Mouse (Mus musculus) hindbrain, embryonic 14.5 days (tissue): ENCODE data around the gene Phlpp2. TPM values are rescaled to one million over a fixed set of nuclear protein-coding genes. Genes with fewer than 3 reads are reported as not detected.

Experiments used
- ATAC-seq: fragments of 200-750 bp; cut with Nextera tagmentation; 2 replicates; pipeline ENCODE4 v1.8.0; 2017; ENCODE audit warnings: moderate number of reproducible peaks, mild to moderate bottlenecking, moderate TSS enrichment, moderate library complexity; ENCODE audit not compliant: low FRiP score
- DNase-seq: peaks from one replicate; pipeline ENCODE4 v3.0.0-alpha.2; 2015; ENCODE audit warnings: low spot score
- H3K27ac ChIP-seq: fragments of 300-500 bp; sonication (generic); 2 replicates; pipeline ENCODE4 v1.5.1; 2014; ENCODE audit warnings: mild to moderate bottlenecking, moderate library complexity
- H3K27me3 ChIP-seq: fragments of 300-500 bp; sonication (generic); 2 replicates; pipeline ENCODE4 v1.6.1; 2014; ENCODE audit warnings: mild to moderate bottlenecking, low read length, mixed read lengths; ENCODE audit not compliant: control insufficient read depth, insufficient read depth
- H3K36me3 ChIP-seq: fragments of 300-500 bp; sonication (generic); replicated peaks from 2 replicates; pipeline ENCODE4 v1.6.1; 2014; ENCODE audit not compliant: control insufficient read depth, insufficient read depth
- H3K4me1 ChIP-seq: fragments of 300-500 bp; sonication (generic); replicated peaks from 2 replicates; pipeline ENCODE4 v1.6.1; 2014; ENCODE audit warnings: antibody characterized with exemption, low read length, mixed read lengths; ENCODE audit not compliant: control insufficient read depth, insufficient read depth
- H3K4me2 ChIP-seq: fragments of 300-500 bp; sonication (generic); replicated peaks from 2 replicates; pipeline ENCODE4 v1.6.1; 2014; ENCODE audit warnings: mild to moderate bottlenecking, moderate library complexity
- H3K4me3 ChIP-seq: fragments of 300-500 bp; sonication (generic); replicated peaks from 2 replicates; pipeline ENCODE4 v1.5.1; 2014; ENCODE audit warnings: mild to moderate bottlenecking, low read length
- H3K9ac ChIP-seq: fragments of 300-500 bp; sonication (generic); 2 replicates; pipeline ENCODE4 v1.6.1; 2014
- H3K9me3 ChIP-seq: fragments of 300-500 bp; sonication (generic); 2 replicates; pipeline ENCODE4 v1.6.1; 2016; ENCODE audit warnings: low read length; ENCODE audit not compliant: control insufficient read depth
- WGBS: fragments of 180-500 bp; shearing (Covaris S2); extraction: QIAGEN DNeasy Blood & Tissue Kit; methylation state at CpG from one replicate; pipeline ENCODE4 v1.1.7; 2014; 5-methylcytosine and 5-hydroxymethylcytosine counted together
- polyA plus RNA-seq: library from polyadenylated mRNA; unstranded; fragments of >200 nt; fragmentation: Nextera tagmentation; extraction: Ambion mirVana; gene quantifications from 2 replicates; pipeline ENCODE4 v1.2.1, GENCODE M21; 2014

Gene Phlpp2
- 4.7 and 4.8 TPM in 2 replicates for polyA plus RNA-seq

DNA sequence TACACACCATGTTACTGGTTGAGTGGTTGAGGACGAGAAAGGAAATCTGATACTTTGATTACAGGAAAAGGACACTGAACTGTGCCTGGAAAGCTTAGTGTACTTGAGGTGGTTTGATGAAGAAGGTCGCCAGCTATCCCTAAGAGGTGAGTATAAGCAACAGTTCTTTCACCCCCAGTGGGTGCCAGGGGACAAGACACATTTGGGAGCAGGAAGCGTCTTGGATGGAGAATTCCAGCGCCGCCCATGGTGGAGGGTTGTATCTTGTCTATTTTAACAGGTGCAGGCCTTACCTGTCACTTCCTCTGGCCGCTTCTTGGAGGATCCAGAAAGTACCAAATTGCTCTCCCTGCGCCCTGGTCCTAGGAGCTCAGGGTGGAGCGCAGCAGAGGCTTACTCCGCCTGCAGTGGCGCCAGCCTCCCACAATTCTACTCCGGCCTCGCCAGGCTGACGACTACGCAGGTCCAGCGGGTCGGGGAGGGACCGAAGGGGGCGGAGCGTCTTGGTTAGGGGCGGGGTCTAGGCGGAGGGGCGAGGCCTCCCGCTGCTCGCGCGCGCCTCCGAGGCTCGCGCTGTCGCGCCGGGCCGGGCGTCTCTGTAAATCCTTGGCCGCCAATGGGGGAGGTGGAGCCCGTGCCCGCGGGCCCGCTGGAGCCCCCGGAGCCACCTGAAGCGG lies at the start of gene Phlpp2:
Gene Phlpp2 (plus strand): TSS at position 540 of the 677 bp plus-strand sequence.
- peak; percentile 94 for DNase-seq
- Histone ChIP-seq H3K27me3 (no peaks in the 10 kb centered on the region), H3K36me3 (peaks cover 10% of the 10 kb centered on the region), H3K9ac (peak within 1 kb of the TSS; percentile 90), H3K4me2 (peak within 1 kb of the TSS; percentile 77), H3K27ac (peak within 1 kb of the TSS; percentile 90), H3K4me3 (peak within 1 kb of the TSS; percentile 85), H3K4me1 (peaks cover 8% of the 10 kb centered on the region), H3K9me3 (no peaks in the 10 kb centered on the region)
- 2% methylated on average over 39 of the region's 42 CpGs for WGBS
- peak; percentile 98 for ATAC-seq

DNA sequence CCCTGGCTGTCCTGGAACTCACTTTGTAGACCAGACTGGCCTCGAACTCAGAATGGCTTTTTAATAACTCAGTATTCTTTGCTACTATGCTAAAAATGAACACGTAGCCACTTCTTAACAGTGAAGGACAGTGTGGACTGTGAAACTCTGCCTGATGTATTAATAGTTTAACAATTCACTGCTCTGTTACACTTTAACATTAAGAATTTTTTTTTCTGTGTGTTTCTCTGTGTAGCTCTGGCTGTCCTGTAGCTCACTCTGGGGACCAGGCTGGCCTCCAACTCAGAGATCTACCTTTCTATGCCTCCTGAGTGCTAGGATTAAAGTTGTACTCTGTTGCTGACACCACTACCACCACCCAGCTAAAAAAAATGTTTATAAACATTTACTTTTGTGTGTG lies 44.8 kb upstream of the Phlpp2 start:
- Histone ChIP-seq H3K27ac (no peak overlapping the region), H3K4me2 (no peak overlapping the region), H3K4me1 (no peaks in the 10 kb centered on the region), H3K9me3 (no peaks in the 10 kb centered on the region), H3K9ac (no peak overlapping the region), H3K4me3 (no peak overlapping the region), H3K27me3 (no peaks in the 10 kb centered on the region), H3K36me3 (peaks cover 7% of the 10 kb centered on the region; the same call in 1 of the 2 replicates)
- ATAC-seq (no peak), DNase-seq (no peak)
- 96% methylated on average over 2 of the region's 2 CpGs for WGBS

DNA sequence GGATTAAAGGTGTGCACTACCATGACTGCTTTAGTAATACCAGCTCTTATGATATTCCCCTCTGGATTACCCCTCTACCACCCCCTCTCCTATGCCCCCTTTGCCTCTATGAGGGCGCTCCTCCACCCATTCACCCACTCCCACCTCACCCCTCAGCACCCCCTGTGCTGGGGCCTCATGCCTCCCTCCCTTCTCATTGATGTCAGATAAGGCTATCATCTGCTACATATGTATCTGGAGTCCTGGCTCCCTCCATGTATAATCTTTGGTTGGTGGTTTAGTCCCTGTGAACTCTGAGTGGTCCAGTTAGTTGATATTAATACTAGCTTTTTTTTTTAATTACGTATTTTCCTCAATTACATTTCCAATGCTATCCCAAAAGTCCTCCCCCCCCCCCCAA lies 28.5 kb upstream of the Phlpp2 start:
- H3K9ac ChIP-seq = no peak overlapping the region
- H3K4me2 ChIP-seq = no peak overlapping the region
- no peaks in the 10 kb centered on the region for H3K4me1 ChIP-seq
- no peak overlapping the region for H3K27ac ChIP-seq
- 93% methylated on average over 2 of the region's 2 CpGs for WGBS
- DNase-seq = no peak
- no peak for ATAC-seq
- no peak overlapping the region for H3K4me3 ChIP-seq
- peaks cover 71% of the 10 kb centered on the region for H3K36me3 ChIP-seq
- no peaks in the 10 kb centered on the region for H3K9me3 ChIP-seq
- H3K27me3 ChIP-seq = no peaks in the 10 kb centered on the region

DNA sequence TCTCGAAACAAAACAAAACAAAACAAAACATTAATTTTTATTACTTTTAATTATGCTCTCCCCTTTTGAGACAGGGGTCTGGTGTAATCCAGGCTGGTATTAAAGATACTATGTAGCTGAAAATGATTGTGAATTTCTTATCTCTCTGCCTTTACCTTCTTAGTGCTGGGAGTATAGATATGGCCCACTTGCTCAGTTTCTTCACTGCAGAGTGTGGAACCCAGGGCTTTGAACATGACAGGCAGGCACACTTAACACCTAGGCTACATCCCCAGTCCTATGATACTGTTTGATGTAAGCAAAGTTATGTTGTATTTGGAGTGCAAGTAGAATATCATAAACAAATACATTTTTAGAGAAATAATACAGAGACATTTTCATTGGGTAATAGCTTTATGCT lies 25.9 kb upstream of the Phlpp2 start:
- Histone ChIP-seq H3K9me3 (no peaks in the 10 kb centered on the region), H3K4me1 (no peaks in the 10 kb centered on the region), H3K4me3 (no peak overlapping the region), H3K27me3 (no peaks in the 10 kb centered on the region), H3K36me3 (peaks cover 78% of the 10 kb centered on the region), H3K27ac (no peak overlapping the region), H3K9ac (no peak overlapping the region), H3K4me2 (no peak overlapping the region)
- DNase-seq (no peak), ATAC-seq (no peak)
- WGBS = 100% methylated on average over 1 of the region's 1 CpGs

DNA sequence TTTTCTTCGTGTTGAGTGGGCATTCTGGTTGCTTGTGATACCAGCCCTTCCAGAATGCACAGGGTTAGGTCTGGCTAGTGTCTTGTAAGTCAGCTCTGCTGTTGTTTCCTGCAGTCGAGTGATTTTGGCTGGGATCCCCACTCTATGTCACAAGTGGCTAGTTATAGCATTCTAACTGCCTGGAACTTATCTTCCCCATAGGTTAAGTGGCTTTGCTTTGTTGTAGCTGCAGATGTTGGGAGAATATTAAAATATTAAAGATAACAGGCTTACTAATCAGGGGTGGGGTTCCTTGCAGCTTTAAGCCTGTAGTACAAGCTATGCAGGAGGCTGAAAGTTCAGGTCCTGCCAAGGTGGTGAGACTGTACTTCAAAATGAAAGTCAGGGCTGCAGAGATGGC lies 20.5 kb upstream of the Phlpp2 start:
- no peak for ATAC-seq
- Histone ChIP-seq H3K36me3 (peaks cover 85% of the 10 kb centered on the region), H3K27me3 (no peaks in the 10 kb centered on the region), H3K4me1 (no peaks in the 10 kb centered on the region), H3K4me2 (no peak overlapping the region), H3K27ac (no peak overlapping the region), H3K9me3 (no peaks in the 10 kb centered on the region), H3K4me3 (no peak overlapping the region), H3K9ac (no peak overlapping the region)
- 94% methylated on average over 2 of the region's 2 CpGs for WGBS
- DNase-seq = no peak

DNA sequence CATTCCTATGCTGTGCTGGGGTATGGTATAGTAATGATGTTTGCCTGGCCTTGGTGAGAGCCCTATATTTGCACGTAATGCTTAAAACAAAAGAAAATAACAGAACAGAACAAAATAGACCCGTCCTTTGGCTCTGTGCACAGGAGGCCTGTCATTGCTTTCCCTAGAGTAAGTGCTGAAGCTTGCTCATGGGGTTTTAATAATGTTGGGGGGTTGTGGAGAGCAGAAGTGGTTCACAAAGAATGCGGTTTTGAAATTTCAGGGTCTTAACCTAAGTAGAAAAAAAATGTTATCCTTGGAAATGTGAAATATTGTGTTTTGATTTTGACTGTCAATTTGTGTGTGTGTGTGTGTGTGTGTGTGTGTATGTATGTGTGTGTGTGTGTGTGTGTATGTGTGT lies 19.4 kb upstream of the Phlpp2 start:
- Histone ChIP-seq H3K4me1 (no peaks in the 10 kb centered on the region), H3K4me3 (no peak overlapping the region), H3K27ac (no peak overlapping the region), H3K4me2 (no peak overlapping the region), H3K9me3 (no peaks in the 10 kb centered on the region), H3K9ac (no peak overlapping the region), H3K27me3 (no peaks in the 10 kb centered on the region), H3K36me3 (peaks cover 83% of the 10 kb centered on the region)
- DNase-seq (no peak), ATAC-seq (no peak)
- WGBS = 86% methylated on average over 3 of the region's 3 CpGs

DNA sequence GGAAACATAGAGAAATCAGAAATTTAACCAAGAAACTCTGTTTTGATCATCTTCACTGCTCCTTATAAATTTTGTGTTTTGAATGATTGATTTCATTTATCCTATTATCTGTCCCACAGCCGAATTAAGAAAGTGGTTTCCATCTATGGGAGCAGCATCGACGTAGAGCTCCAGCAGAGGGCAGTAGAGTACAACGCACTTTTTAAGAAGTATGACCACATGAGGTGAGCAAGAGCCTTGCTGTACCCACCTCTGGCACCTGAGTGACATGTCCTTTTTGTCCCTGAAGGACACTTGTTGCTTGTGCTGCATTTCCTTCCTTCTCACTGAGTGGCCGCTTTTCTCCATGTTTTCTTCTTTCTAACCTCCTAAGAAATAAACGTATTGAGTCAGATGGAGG lies 14.9 kb upstream of the Phlpp2 start:
- no peak for ATAC-seq
- DNase-seq = peak; percentile 87
- 47% methylated on average over 6 of the region's 6 CpGs for WGBS
- Histone ChIP-seq H3K9me3 (no peaks in the 10 kb centered on the region), H3K4me2 (no peak overlapping the region), H3K4me1 (no peaks in the 10 kb centered on the region), H3K27me3 (no peaks in the 10 kb centered on the region), H3K9ac (no peak overlapping the region), H3K4me3 (no peak overlapping the region), H3K27ac (no peak overlapping the region), H3K36me3 (peaks cover 86% of the 10 kb centered on the region)

DNA sequence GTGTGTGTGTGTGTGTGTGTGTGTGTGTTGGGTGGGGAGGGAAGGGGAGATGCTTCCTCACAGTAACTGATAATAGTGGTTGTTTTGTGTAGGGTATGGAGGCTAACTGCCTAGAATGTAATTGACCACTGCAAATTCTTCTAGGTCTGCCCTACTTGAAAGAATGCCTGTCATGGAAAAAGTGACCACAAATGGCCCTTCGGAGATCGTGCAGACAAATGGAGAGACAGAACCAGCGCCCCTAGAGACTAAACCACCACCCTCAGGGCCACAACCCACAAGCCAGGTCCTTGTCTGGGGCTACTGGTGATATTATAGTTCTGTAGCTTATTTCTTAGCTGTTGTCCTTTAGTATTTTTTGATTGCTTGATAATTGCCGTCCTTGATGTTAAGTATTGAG lies 13.8 kb upstream of the Phlpp2 start:
- H3K36me3 ChIP-seq = peaks cover 86% of the 10 kb centered on the region
- H3K9me3 ChIP-seq = no peaks in the 10 kb centered on the region
- H3K4me3 ChIP-seq = no peak overlapping the region
- H3K27ac ChIP-seq = no peak overlapping the region
- DNase-seq = no peak
- H3K27me3 ChIP-seq = no peaks in the 10 kb centered on the region
- whole genome bisulfite sequencing = 92% methylated on average over 4 of the region's 4 CpGs
- no peak overlapping the region for H3K9ac ChIP-seq
- H3K4me2 ChIP-seq = no peak overlapping the region
- no peaks in the 10 kb centered on the region for H3K4me1 ChIP-seq
- no peak for ATAC-seq

DNA sequence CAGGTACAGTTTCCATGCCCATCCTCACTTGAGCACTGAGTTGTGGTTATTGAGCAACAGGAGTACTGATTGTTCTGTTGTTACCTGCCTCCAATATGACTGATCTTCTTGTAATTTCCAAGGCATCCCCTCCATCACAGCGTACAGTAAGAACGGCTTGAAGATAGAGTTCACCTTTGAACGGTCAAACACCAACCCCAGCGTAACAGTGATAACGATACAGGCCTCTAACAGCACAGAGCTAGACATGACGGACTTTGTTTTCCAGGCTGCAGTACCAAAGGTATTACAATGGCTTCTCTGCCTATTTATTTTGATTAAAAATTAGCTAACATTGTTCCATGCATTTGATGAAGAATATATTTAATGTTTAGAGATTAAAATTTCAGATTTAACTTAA lies 12.9 kb upstream of the Phlpp2 start:
- 94% methylated on average over 6 of the region's 6 CpGs for whole genome bisulfite sequencing
- Histone ChIP-seq H3K9ac (no peak overlapping the region), H3K4me2 (no peak overlapping the region), H3K27me3 (no peaks in the 10 kb centered on the region), H3K36me3 (peaks cover 86% of the 10 kb centered on the region), H3K27ac (no peak overlapping the region), H3K4me3 (no peak overlapping the region), H3K9me3 (no peaks in the 10 kb centered on the region), H3K4me1 (no peaks in the 10 kb centered on the region)
- DNase-seq = no peak
- ATAC-seq = no peak

DNA sequence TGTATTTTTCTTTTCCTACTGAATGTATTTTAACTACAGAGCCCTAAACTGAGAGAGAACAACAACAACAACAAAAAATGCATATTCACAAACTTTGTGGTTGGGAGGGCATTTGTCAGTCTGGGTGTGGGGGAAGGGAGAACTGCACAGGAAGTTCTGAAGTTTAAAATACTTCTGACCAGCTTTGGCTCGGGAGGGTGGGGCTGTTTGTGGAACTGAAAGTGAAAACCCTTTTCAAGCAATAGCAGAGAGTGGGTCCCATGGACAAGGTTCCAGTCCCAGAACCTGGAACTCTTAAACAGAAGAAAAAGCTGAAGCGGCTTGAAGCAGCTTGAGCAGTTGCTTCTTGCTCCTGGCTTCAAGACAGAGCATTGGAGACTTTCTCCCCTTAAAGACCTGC lies 4.9 kb upstream of the Phlpp2 start:
- DNase-seq = no peak
- 86% methylated on average over 2 of the region's 2 CpGs for WGBS
- H3K9me3 ChIP-seq = no peaks in the 10 kb centered on the region
- H3K36me3 ChIP-seq = peaks cover 53% of the 10 kb centered on the region
- ATAC-seq = no peak
- no peaks in the 10 kb centered on the region for H3K27me3 ChIP-seq
- no peak overlapping the region for H3K4me2 ChIP-seq
- H3K4me3 ChIP-seq = no peak overlapping the region
- no peaks in the 10 kb centered on the region for H3K4me1 ChIP-seq
- no peak overlapping the region for H3K9ac ChIP-seq
- H3K27ac ChIP-seq = no peak overlapping the region
